Mouse (Mus musculus) cortical plate, adult 2 months (tissue): ENCODE measurements at regions not wholly inside any gene's neighbourhood (a gene's known extent, or its start where the extent isn't known, plus 50 kb on each side); places are given as distances from the start of the nearest gene placed in this dataset.

Experiments
- H3K27ac ChIP-seq: fragments of 200-500 bp; 2 replicates; pipeline ENCODE4 v1.5.1; 2012; ENCODE audit warnings: low read length, control low read depth, inconsistent platforms; ENCODE audit not compliant: insufficient read depth
- H3K4me1 ChIP-seq: fragments of 200-500 bp; 2 replicates; pipeline ENCODE4 v1.6.1; 2011; ENCODE audit warnings: low read length; ENCODE audit not compliant: control insufficient read depth, insufficient read depth
- H3K4me3 ChIP-seq: fragments of 200-500 bp; 2 replicates; pipeline ENCODE4 v1.5.1; 2011; ENCODE audit warnings: mild to moderate bottlenecking, low read length, control low read depth; ENCODE audit not compliant: insufficient read depth
- CTCF ChIP-seq: fragments of 200-500 bp; IDR thresholded peaks from 2 replicates; pipeline ENCODE4 v1.5.1; 2011; ENCODE audit warnings: mild to moderate bottlenecking, control low read depth, low read length; ENCODE audit not compliant: insufficient read depth; ENCODE audit errors: extremely low read depth
- POLR2A ChIP-seq: fragments of 200-500 bp; IDR thresholded peaks from 2 replicates; pipeline ENCODE4 v1.6.1; 2011; ENCODE audit warnings: mild to moderate bottlenecking, low read length, control low read depth; ENCODE audit not compliant: insufficient read depth; ENCODE audit errors: extremely low read depth

GRCm38 (mm10) chr10:9258705-9259104 lies 372.8 kb upstream of the Sash1 start:
- TF ChIP-seq POLR2A = no peak
- no peak for TF ChIP-seq CTCF
- Histone ChIP-seq H3K4me3 (no peak overlapping the region), H3K27ac (no peak overlapping the region), H3K4me1 (no peaks in the 10 kb centered on the region)

- no peaks in the 10 kb centered on the region; the same call in 1 of the 2 replicates for H3K4me1 ChIP-seq
- H3K4me3 ChIP-seq = no peak overlapping the region
- H3K27ac ChIP-seq = no peak overlapping the region
- TF ChIP-seq POLR2A (no peak), CTCF (no peak)
Observed at GRCm38 (mm10) chr10:9252941-9253217, 367.0 kb upstream of the Sash1 start.

- H3K27ac ChIP-seq = no peak overlapping the region
- TF ChIP-seq POLR2A = no peak
- no peak for TF ChIP-seq CTCF
- H3K4me3 ChIP-seq = no peak overlapping the region
- H3K4me1 ChIP-seq = no peaks in the 10 kb centered on the region; the same call in 1 of the 2 replicates
Observed at GRCm38 (mm10) chr10:9252120-9252940, 366.5 kb upstream of the Sash1 start.

- Histone ChIP-seq H3K4me1 (no peaks in the 10 kb centered on the region), H3K4me3 (no peak overlapping the region), H3K27ac (no peak overlapping the region)
- TF ChIP-seq CTCF (no peak), POLR2A (no peak)
Observed at GRCm38 (mm10) chr10:9243281-9243618, 357.4 kb upstream of the Sash1 start.

- Histone ChIP-seq H3K27ac (no peak overlapping the region), H3K4me3 (no peak overlapping the region), H3K4me1 (no peaks in the 10 kb centered on the region)
- no peak for TF ChIP-seq CTCF
- TF ChIP-seq POLR2A = no peak
Observed at GRCm38 (mm10) chr10:9242596-9243280, 356.9 kb upstream of the Sash1 start.

- no peak overlapping the region for H3K27ac ChIP-seq
- TF ChIP-seq POLR2A (no peak), CTCF (no peak)
Observed at GRCm38 (mm10) chr10:9239956-9240355, 354.1 kb upstream of the Sash1 start.

GRCm38 (mm10) chr10:9231751-9232150 lies 345.9 kb upstream of the Sash1 start:
- no peak overlapping the region for H3K27ac ChIP-seq
- TF ChIP-seq POLR2A (no peak), CTCF (no peak)
- H3K4me3 ChIP-seq = no peak overlapping the region
- H3K4me1 ChIP-seq = peaks cover 2% of the 10 kb centered on the region; the same call in 1 of the 2 replicates

More at GRCm38 (mm10) chr10:9239956-9240355, 354.1 kb upstream of the Sash1 start:
- Histone ChIP-seq H3K4me3 (no peak overlapping the region), H3K4me1 (no peaks in the 10 kb centered on the region)

GRCm38 (mm10) chr10:9229116-9229515 lies 343.2 kb upstream of the Sash1 start:
- Histone ChIP-seq H3K4me3 (no peak overlapping the region), H3K27ac (no peak overlapping the region), H3K4me1 (peaks cover 2% of the 10 kb centered on the region; the same call in 1 of the 2 replicates)
- TF ChIP-seq POLR2A (no peak), CTCF (no peak)

GRCm38 (mm10) chr10:9227361-9227760 lies 341.5 kb upstream of the Sash1 start:
- Histone ChIP-seq H3K27ac (no peak overlapping the region), H3K4me1 (no peaks in the 10 kb centered on the region), H3K4me3 (no peak overlapping the region)
- TF ChIP-seq CTCF = no peak
- TF ChIP-seq POLR2A = no peak

- H3K4me3 ChIP-seq = no peak overlapping the region
- TF ChIP-seq POLR2A (no peak), CTCF (no peak)
- peaks cover 4% of the 10 kb centered on the region; the same call in 1 of the 2 replicates for H3K4me1 ChIP-seq
- H3K27ac ChIP-seq = no peak overlapping the region
Observed at GRCm38 (mm10) chr10:9210646-9211045, 324.8 kb upstream of the Sash1 start.
